ENCODE assay signal across 13 mouse cellular contexts in the genomic region with DNA sequence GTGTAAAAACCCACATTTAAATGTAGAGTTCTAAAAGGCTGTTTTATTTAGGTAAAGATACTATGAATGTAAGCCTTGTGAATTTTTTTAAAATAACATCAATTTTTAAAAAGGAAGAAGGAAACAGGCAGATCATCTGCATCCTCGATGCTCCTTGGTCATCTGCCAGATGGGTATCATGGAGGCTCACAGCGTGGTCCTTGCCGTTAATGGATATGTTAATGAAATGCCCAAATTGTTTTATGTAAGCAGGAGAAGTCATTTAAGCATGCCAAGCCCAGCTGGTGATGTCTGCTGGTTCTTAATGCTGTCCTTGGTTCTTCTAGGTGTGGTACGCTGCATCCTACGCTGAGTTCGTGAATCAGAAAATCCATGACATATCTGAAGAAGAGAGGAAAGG.
"Had no signal": no experiment of that assay in that cellular context is flagged by ENCODE, and none has a peak within 500 bp of the region (broad histone marks: within the 10 kb centered on the region; RNA-seq: fewer than 3 reads in every experiment).

No protein-coding gene starts in this region.

- H3K4me1 ChIP-seq: midbrain, embryonic 12.5 days; midbrain, embryonic 15.5 days had no signal

- H3K4me2 ChIP-seq: liver, embryonic 13.5 days; midbrain, embryonic 12.5 days; midbrain, embryonic 15.5 days; neural tube, embryonic 13.5 days had no signal

- H3K9ac ChIP-seq: liver, embryonic 13.5 days; midbrain, embryonic 12.5 days; midbrain, embryonic 15.5 days; neural tube, embryonic 13.5 days had no signal

- ATAC-seq: midbrain, embryonic 15.5 days had no signal

- DNase-seq: kidney, adult 9 months; kidney, postnatal 14 days; kidney, postnatal 4 days; liver, embryonic 13.5 days; lung, adult 2 months; lung, postnatal 14 days; lung, postnatal 4 days; thymus, adult 18-20 months; thymus, postnatal 36 days had no signal

- H3K9me3 ChIP-seq: liver, embryonic 13.5 days; midbrain, embryonic 12.5 days; midbrain, embryonic 15.5 days; neural tube, embryonic 13.5 days had no signal

- H3K27me3 ChIP-seq: liver, embryonic 13.5 days; midbrain, embryonic 12.5 days; midbrain, embryonic 15.5 days; neural tube, embryonic 13.5 days had no signal

- H3K4me3 ChIP-seq: liver, embryonic 13.5 days; midbrain, embryonic 12.5 days; midbrain, embryonic 15.5 days; myocyte; neural tube, embryonic 13.5 days had no signal

- H3K27ac ChIP-seq: liver, embryonic 13.5 days; midbrain, embryonic 12.5 days; midbrain, embryonic 15.5 days; neural tube, embryonic 13.5 days had no signal
